In genomic region chr3:64414253-64414652, GRCm38 (mm10) we compare ENCODE assay signal across 12 mouse cellular contexts. TPM values are rescaled to one million over a fixed set of nuclear protein-coding genes. Genes with fewer than 3 reads are reported as not detected.
ATAC-seq lines count a peak whose summit lies in the region.
"Had no signal": no experiment of that assay in that cellular context is flagged by ENCODE, and none has a peak within 500 bp of the region (broad histone marks: within the 10 kb centered on the region; RNA-seq: fewer than 3 reads in every experiment).

No protein-coding gene starts in this region.

- 0 out of 2 replicates have a peak, but pooled peaks have one; percentile 74 for ATAC-seq in cerebellum, adult (ENCODE audit: insufficient number of reproducible peaks, low FRiP score, low TSS enrichment)
- ATAC-seq in erythroblast, adult 5-6 weeks (replicated peaks; ENCODE audit: low FRiP score, poor library complexity, severe bottlenecking): 0 out of 2 replicates have a peak, but pooled peaks have one; percentile 67
- ATAC-seq in granulocyte monocyte progenitor cell, adult 5-6 weeks (replicated peaks; ENCODE audit: poor library complexity, severe bottlenecking): peak; percentile 67
- ATAC-seq in megakaryocyte, adult 5-6 weeks (ENCODE audit: poor library complexity, severe bottlenecking): 0 out of 2 replicates have a peak, but pooled peaks have one; percentile 49
- 0 out of 2 replicates have a peak, but pooled peaks have one; percentile 73 for ATAC-seq in megakaryocyte-erythroid progenitor cell, adult 5-6 weeks (replicated peaks; ENCODE audit: low FRiP score, low TSS enrichment, poor library complexity, severe bottlenecking)
- ATAC-seq in neutrophil, adult 5-6 weeks (ENCODE audit: extremely low read depth, insufficient number of reproducible peaks, low FRiP score, poor library complexity, severe bottlenecking): peak; percentile 61; the same call in 1 of the 2 replicates

RNA-seq across cellular contexts. Expression of gene Vmn2r4, which starts 0.9 kb away (rescaled TPM):
- total RNA-seq in erythroblast, adult 5-6 weeks (2015; ENCODE audit: low replicate concordance): not detected in 2 replicates
- total RNA-seq in erythroblast, adult 5-6 weeks (2017; ENCODE audit: low replicate concordance): not detected in 2 replicates
- total RNA-seq in granulocyte monocyte progenitor cell, adult 5-6 weeks (2014; fragmentation: Nextera tagmentation): not detected in 2 replicates
- not detected in 2 replicates for total RNA-seq in granulocyte monocyte progenitor cell, adult 5-6 weeks (2017)
- not detected in 2 replicates for total RNA-seq in megakaryocyte, adult 5-6 weeks (2015)
- not detected in 2 replicates for total RNA-seq in megakaryocyte, adult 5-6 weeks (2017)
- not detected in 2 replicates for total RNA-seq in megakaryocyte-erythroid progenitor cell, adult 5-6 weeks (2014; fragmentation: Nextera tagmentation)
- not detected in 2 replicates for total RNA-seq in megakaryocyte-erythroid progenitor cell, adult 5-6 weeks (2017)
- under 0.01 TPM in 1 of 2 replicates, not detected in the other for total RNA-seq in neutrophil, adult 5-6 weeks (2017)
- total RNA-seq: adrenal gland, adult 18-20 months; adrenal gland, adult 8-10 months; adrenal gland, postnatal 14 days; adrenal gland, postnatal 36 days; CH12.LX; forebrain, postnatal 0 days had no signal

Comparison
In these comparisons a context has a peak if more than half of its experiments do, and no peak if none do; other contexts are left out.
1. Peak in every context shown above with its lines: ATAC-seq.